Mouse (Mus musculus) cerebellum, adult 2 months (tissue): ENCODE measurements around the gene Smap2.

Experiments used
- CTCF ChIP-seq: fragments of 200-500 bp; IDR thresholded peaks from 2 replicates; pipeline ENCODE4 v1.5.1; 2011; ENCODE audit warnings: low read depth, mild to moderate bottlenecking, control low read depth, low read length, moderate library complexity, borderline replicate concordance; ENCODE audit not compliant: insufficient read depth
- POLR2A ChIP-seq: fragments of 200-500 bp; IDR thresholded peaks from 2 replicates; pipeline ENCODE4 v1.6.1; 2011; ENCODE audit warnings: low read length, control low read depth, borderline replicate concordance; ENCODE audit not compliant: insufficient read depth

DNA sequence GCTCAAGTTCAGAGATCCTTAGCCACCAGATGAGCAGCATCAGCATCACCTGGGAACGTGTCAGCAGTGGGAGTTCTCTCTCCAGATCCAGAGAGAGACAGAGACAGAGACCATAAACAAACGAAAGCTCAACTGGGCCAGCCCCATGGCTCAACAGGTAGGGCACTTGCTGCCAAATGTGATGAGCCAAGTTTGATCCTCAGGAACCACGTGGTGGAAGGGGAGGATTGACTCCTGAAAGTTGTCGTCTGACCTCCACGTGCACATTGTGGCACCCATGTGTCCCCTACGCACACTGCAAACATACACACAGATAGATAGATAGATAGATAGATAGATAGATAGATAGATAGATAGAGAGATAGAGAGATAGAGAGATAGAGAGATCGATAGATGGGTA is 6.4 kb upstream of the Smap2 start:
- no peak for TF ChIP-seq CTCF
- TF ChIP-seq POLR2A, result no peak
